Mouse (Mus musculus) liver, embryonic 14.5 days (tissue): Measurements from ENCODE around the gene Traf3ip2.

Experiments used
- CTCF ChIP-seq: IDR thresholded peaks from 2 replicates; pipeline ENCODE4 v1.5.1; 2016; ENCODE audit warnings: antibody characterized with exemption, low read depth, control low read depth
- EP300 ChIP-seq: IDR thresholded peaks from 2 replicates; pipeline ENCODE4 v1.6.1; 2016; ENCODE audit warnings: antibody characterized with exemption, low read depth

DNA sequence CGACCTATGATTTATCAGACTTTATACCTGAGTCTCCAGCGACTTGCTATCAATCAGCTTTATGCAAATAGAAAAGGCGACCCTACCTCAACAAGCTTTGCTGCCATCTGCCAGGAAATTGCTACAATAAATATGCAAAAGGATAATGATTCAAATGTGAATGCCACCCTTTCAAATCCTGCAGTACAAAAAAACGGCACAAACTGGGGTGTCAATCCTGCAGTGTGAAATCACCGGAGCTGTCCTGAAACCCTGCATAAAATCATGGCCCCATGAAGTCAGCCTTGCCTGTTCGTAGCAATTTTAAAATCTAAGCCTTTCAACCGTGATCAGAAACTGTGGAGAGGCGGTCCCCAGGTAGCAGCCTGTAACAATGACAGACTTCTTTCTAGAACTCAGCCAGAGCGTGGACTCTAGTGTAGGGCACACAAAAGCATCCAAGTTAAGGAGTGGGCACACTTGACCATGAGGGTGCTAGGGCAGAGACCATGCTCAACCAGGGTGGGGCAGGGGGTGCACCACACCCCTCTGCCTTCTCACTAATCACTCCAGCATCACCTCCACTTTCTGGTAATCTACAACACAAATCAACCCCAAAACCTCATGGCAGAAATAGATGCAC lies 40.6 kb upstream of the Traf3ip2 start:
- TF ChIP-seq CTCF = no peak
- TF ChIP-seq EP300 = no peak
